Mouse (Mus musculus): Measurements from ENCODE around the gene Tnk2.

Tnk2 gene

GRCm38 (mm10) chr16:32658743-32659171 lies 15.1 kb downstream of the Tnk2 start:
- in situ Hi-C loops (cut with MboI, MseI): no loop called here

- in situ Hi-C loops (cut with MboI, MseI): no loop called here
Observed at GRCm38 (mm10) chr16:32659385-32659784, 15.7 kb downstream of the Tnk2 start.

- in situ Hi-C loops (cut with MboI, MseI): no loop called here
Observed at GRCm38 (mm10) chr16:32660095-32660494, 16.4 kb downstream of the Tnk2 start.

GRCm38 (mm10) chr16:32660557-32661321 lies 17.1 kb downstream of the Tnk2 start:
- in situ Hi-C loops (cut with MboI, MseI): no loop called here

GRCm38 (mm10) chr16:32661493-32661921 lies 17.8 kb downstream of the Tnk2 start:
- in situ Hi-C loops (cut with MboI, MseI): no loop called here

- in situ Hi-C loops (cut with MboI, MseI): no loop called here
Observed at GRCm38 (mm10) chr16:32662372-32662771, 18.7 kb downstream of the Tnk2 start.

- in situ Hi-C loops (cut with MboI, MseI): no loop called here
Observed at GRCm38 (mm10) chr16:32663231-32663858, 19.7 kb downstream of the Tnk2 start.

- in situ Hi-C loops (cut with MboI, MseI): no loop called here
Observed at GRCm38 (mm10) chr16:32664211-32664610, 20.5 kb downstream of the Tnk2 start.

GRCm38 (mm10) chr16:32665851-32666665 lies 22.4 kb downstream of the Tnk2 start:
- in situ Hi-C loops (cut with MboI, MseI): no loop called here

GRCm38 (mm10) chr16:32666671-32667551 lies 23.2 kb downstream of the Tnk2 start:
- in situ Hi-C loops (cut with MboI, MseI): no loop called here

- in situ Hi-C loops (cut with MboI, MseI): no loop called here
Observed at GRCm38 (mm10) chr16:32667552-32667872, 23.8 kb downstream of the Tnk2 start.

- in situ Hi-C loops (cut with MboI, MseI): no loop called here
Observed at GRCm38 (mm10) chr16:32668030-32668429, 24.4 kb downstream of the Tnk2 start.

GRCm38 (mm10) chr16:32668472-32668871 lies 24.8 kb downstream of the Tnk2 start:
- in situ Hi-C loops (cut with MboI, MseI): no loop called here

GRCm38 (mm10) chr16:32669243-32669642 lies 25.6 kb downstream of the Tnk2 start:
- in situ Hi-C loops (cut with MboI, MseI): no loop called here

- in situ Hi-C loops (cut with MboI, MseI): loop anchor here (5.0 kb wide), 1 partner anchor 33 kb away; no protein-coding TSS in a partner anchor
Observed at GRCm38 (mm10) chr16:32670354-32671124, 26.9 kb downstream of the Tnk2 start.

- in situ Hi-C loops (cut with MboI, MseI): loop anchor here (5.0 kb wide), 1 partner anchor 34 kb away; no protein-coding TSS in a partner anchor
Observed at GRCm38 (mm10) chr16:32671206-32671887, 27.7 kb downstream of the Tnk2 start.

GRCm38 (mm10) chr16:32672250-32672649 lies 28.6 kb downstream of the Tnk2 start:
- in situ Hi-C loops (cut with MboI, MseI): loop anchor here (5.0 kb wide), 1 partner anchor 35 kb away; no protein-coding TSS in a partner anchor

- in situ Hi-C loops (cut with MboI, MseI): loop anchor here (5.0 kb wide), 1 partner anchor 36 kb away; no protein-coding TSS in a partner anchor
Observed at GRCm38 (mm10) chr16:32672861-32673560, 29.3 kb downstream of the Tnk2 start.
